Mouse (Mus musculus): ENCODE data around the gene Insm1.

The Insm1 gene

GRCm38 (mm10) chr2:146224141-146224540 lies 2.4 kb downstream of the Insm1 start:
- DNase-seq (ENCODE audit: low read depth), result no peak

GRCm38 (mm10) chr2:146225818-146226217 lies 4.1 kb downstream of the Insm1 start:
- DNase-seq (ENCODE audit: low read depth), result no peak

GRCm38 (mm10) chr2:146226484-146226883 lies 4.8 kb downstream of the Insm1 start:
- DNase-seq (ENCODE audit: low read depth), result peak; percentile 74

GRCm38 (mm10) chr2:146227646-146228045 lies 5.9 kb downstream of the Insm1 start:
- no peak for DNase-seq (ENCODE audit: low read depth)

GRCm38 (mm10) chr2:146228435-146228834 lies 6.7 kb downstream of the Insm1 start:
- no peak for DNase-seq (ENCODE audit: low read depth)

GRCm38 (mm10) chr2:146231485-146231884 lies 9.8 kb downstream of the Insm1 start:
- DNase-seq (ENCODE audit: low read depth), result no peak

GRCm38 (mm10) chr2:146239196-146239747 lies 17.6 kb downstream of the Insm1 start:
- no peak for DNase-seq (ENCODE audit: low read depth)

- DNase-seq (ENCODE audit: low read depth), result no peak
Measured at GRCm38 (mm10) chr2:146244049-146244448, 22.3 kb downstream of the Insm1 start.

GRCm38 (mm10) chr2:146245401-146245800 lies 23.7 kb downstream of the Insm1 start:
- DNase-seq (ENCODE audit: low read depth), result no peak

GRCm38 (mm10) chr2:146246409-146247075 lies 24.8 kb downstream of the Insm1 start:
- DNase-seq (ENCODE audit: low read depth), result no peak

- no peak for DNase-seq (ENCODE audit: low read depth)
Measured at GRCm38 (mm10) chr2:146247576-146247975, 25.9 kb downstream of the Insm1 start.

- no peak for DNase-seq (ENCODE audit: low read depth)
Measured at GRCm38 (mm10) chr2:146249033-146249432, 27.3 kb downstream of the Insm1 start.

GRCm38 (mm10) chr2:146250236-146250904 lies 28.6 kb downstream of the Insm1 start:
- no peak for DNase-seq (ENCODE audit: low read depth)

- no peak for DNase-seq (ENCODE audit: low read depth)
Measured at GRCm38 (mm10) chr2:146254387-146254786, 32.7 kb downstream of the Insm1 start.

GRCm38 (mm10) chr2:146255636-146256035 lies 33.9 kb downstream of the Insm1 start:
- no peak for DNase-seq (ENCODE audit: low read depth)

GRCm38 (mm10) chr2:146256321-146256875 lies 34.7 kb downstream of the Insm1 start:
- DNase-seq (ENCODE audit: low read depth), result peak; percentile 49

GRCm38 (mm10) chr2:146257037-146257436 lies 35.3 kb downstream of the Insm1 start:
- no peak for DNase-seq (ENCODE audit: low read depth)

GRCm38 (mm10) chr2:146257609-146258008 lies 35.9 kb downstream of the Insm1 start:
- no peak for DNase-seq (ENCODE audit: low read depth)

- no peak for DNase-seq (ENCODE audit: low read depth)
Measured at GRCm38 (mm10) chr2:146258736-146259469, 37.2 kb downstream of the Insm1 start.

GRCm38 (mm10) chr2:146259787-146260560 lies 38.3 kb downstream of the Insm1 start:
- DNase-seq (ENCODE audit: low read depth), result no peak

- no peak for DNase-seq (ENCODE audit: low read depth)
Measured at GRCm38 (mm10) chr2:146261146-146261545, 39.4 kb downstream of the Insm1 start.

GRCm38 (mm10) chr2:146262215-146262614 lies 40.5 kb downstream of the Insm1 start:
- DNase-seq (ENCODE audit: low read depth), result no peak

All from 416B (cell line).